Mouse (Mus musculus) liver, embryonic 12.5 days (tissue): ENCODE measurements around the gene Arhgap24. TPM values are rescaled to one million over a fixed set of nuclear protein-coding genes. Genes with fewer than 3 reads are reported as not detected.

ENCODE experiments used
- ATAC-seq: fragments of 200-750 bp; cut with Nextera tagmentation; 2 replicates; pipeline ENCODE4 v1.8.0; 2017; ENCODE audit warnings: moderate number of reproducible peaks, mild to moderate bottlenecking, moderate library complexity
- H3K27ac ChIP-seq: fragments of 300-500 bp; sonication (generic); 2 replicates; pipeline ENCODE4 v1.5.1; 2016; ENCODE audit warnings: mild to moderate bottlenecking
- H3K27me3 ChIP-seq: fragments of 300-500 bp; sonication (generic); replicated peaks from 2 replicates; pipeline ENCODE4 v1.6.1; 2016; ENCODE audit warnings: mild to moderate bottlenecking, moderate library complexity
- H3K36me3 ChIP-seq: fragments of 300-500 bp; sonication (generic); 2 replicates; pipeline ENCODE4 v1.6.1; 2016; ENCODE audit warnings: mild to moderate bottlenecking, moderate library complexity
- H3K4me1 ChIP-seq: fragments of 300-500 bp; sonication (generic); 2 replicates; pipeline ENCODE4 v1.6.1; 2016
- H3K4me2 ChIP-seq: fragments of 300-500 bp; sonication (generic); 2 replicates; pipeline ENCODE4 v1.6.1; 2016; ENCODE audit warnings: mild to moderate bottlenecking, moderate library complexity
- H3K4me3 ChIP-seq: fragments of 300-500 bp; sonication (generic); 2 replicates; pipeline ENCODE4 v1.5.1; 2016; ENCODE audit warnings: mild to moderate bottlenecking, moderate library complexity
- H3K9ac ChIP-seq: fragments of 300-500 bp; sonication (generic); 2 replicates; pipeline ENCODE4 v1.6.1; 2016; ENCODE audit warnings: mild to moderate bottlenecking, moderate library complexity
- H3K9me3 ChIP-seq: fragments of 300-500 bp; sonication (generic); replicated peaks from 2 replicates; pipeline ENCODE4 v1.6.1; 2016; ENCODE audit warnings: mild to moderate bottlenecking, moderate library complexity
- WGBS: fragments of 180-500 bp; shearing (Covaris S2); methylation state at CpG from one replicate; pipeline ENCODE4 v1.1.7; 2016; ENCODE audit not compliant: insufficient replicate concordance; 5-methylcytosine and 5-hydroxymethylcytosine counted together
- polyA plus RNA-seq: library from polyadenylated mRNA; unstranded; fragments of >200 nt; fragmentation: Nextera tagmentation; extraction: Ambion mirVana; gene quantifications from 2 replicates; pipeline ENCODE4 v1.2.1, GENCODE M21; 2016

Gene Arhgap24
- polyA plus RNA-seq, 1 experiment from 2014 or later, result 3.4 TPM

- H3K36me3 ChIP-seq, result no peaks in the 10 kb centered on the region
- no peaks in the 10 kb centered on the region for H3K4me1 ChIP-seq
- H3K9ac ChIP-seq, result no peak overlapping the region
- no peak overlapping the region for H3K4me3 ChIP-seq
- 58% methylated on average over 4 of the region's 4 CpGs for WGBS
- H3K4me2 ChIP-seq, result no peak overlapping the region
- H3K27ac ChIP-seq, result no peak overlapping the region
- H3K9me3 ChIP-seq, result no peaks in the 10 kb centered on the region
- ATAC-seq, result no peak
- H3K27me3 ChIP-seq, result no peaks in the 10 kb centered on the region
Observed at GRCm38 (mm10) chr5:102791273-102791672, 310.1 kb downstream of the Arhgap24 start.

DNA sequence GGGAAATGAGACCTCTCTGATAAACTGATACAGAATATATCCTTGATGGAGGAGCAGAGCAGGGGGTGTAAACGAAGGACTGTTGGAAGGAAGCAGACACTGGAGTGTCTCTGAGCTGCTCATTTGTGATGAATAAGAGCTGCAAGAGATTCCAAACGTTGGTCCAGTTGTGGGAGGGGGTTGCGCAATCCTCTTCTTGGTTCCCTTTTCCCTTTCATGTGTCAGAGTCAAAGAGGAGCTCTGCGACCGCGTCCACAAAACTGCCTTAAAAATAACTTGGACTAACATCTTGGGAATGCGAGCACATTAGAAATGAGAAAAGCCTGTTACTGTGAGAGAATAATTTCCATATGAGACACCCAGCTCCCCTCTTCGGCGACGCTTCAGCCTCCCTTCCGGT lies 312.3 kb downstream of the Arhgap24 start:
- H3K4me2 ChIP-seq, result no peak overlapping the region
- H3K4me1 ChIP-seq, result no peaks in the 10 kb centered on the region
- no peak for ATAC-seq
- no peaks in the 10 kb centered on the region for H3K9me3 ChIP-seq
- 70% methylated on average over 11 of the region's 11 CpGs for WGBS
- no peak overlapping the region for H3K4me3 ChIP-seq
- no peaks in the 10 kb centered on the region for H3K36me3 ChIP-seq
- no peaks in the 10 kb centered on the region for H3K27me3 ChIP-seq
- H3K27ac ChIP-seq, result no peak overlapping the region
- no peak overlapping the region for H3K9ac ChIP-seq

GRCm38 (mm10) chr5:102801469-102801868 lies 320.3 kb downstream of the Arhgap24 start:
- Histone ChIP-seq H3K4me1 (no peaks in the 10 kb centered on the region), H3K27me3 (no peaks in the 10 kb centered on the region), H3K9ac (no peak overlapping the region), H3K27ac (no peak overlapping the region), H3K4me2 (no peak overlapping the region), H3K9me3 (no peaks in the 10 kb centered on the region), H3K4me3 (no peak overlapping the region), H3K36me3 (no peaks in the 10 kb centered on the region)
- 64% methylated on average over 3 of the region's 3 CpGs for WGBS
- ATAC-seq, result no peak

- no peaks in the 10 kb centered on the region for H3K36me3 ChIP-seq
- H3K27ac ChIP-seq, result no peak overlapping the region
- H3K9me3 ChIP-seq, result no peaks in the 10 kb centered on the region
- ATAC-seq, result no peak
- WGBS, result 75% methylated on average over 6 of the region's 6 CpGs
- H3K9ac ChIP-seq, result no peak overlapping the region
- no peak overlapping the region for H3K4me2 ChIP-seq
- no peak overlapping the region for H3K4me3 ChIP-seq
- H3K4me1 ChIP-seq, result no peaks in the 10 kb centered on the region
- H3K27me3 ChIP-seq, result no peaks in the 10 kb centered on the region
Observed at GRCm38 (mm10) chr5:102802833-102803232, 321.6 kb downstream of the Arhgap24 start.

DNA sequence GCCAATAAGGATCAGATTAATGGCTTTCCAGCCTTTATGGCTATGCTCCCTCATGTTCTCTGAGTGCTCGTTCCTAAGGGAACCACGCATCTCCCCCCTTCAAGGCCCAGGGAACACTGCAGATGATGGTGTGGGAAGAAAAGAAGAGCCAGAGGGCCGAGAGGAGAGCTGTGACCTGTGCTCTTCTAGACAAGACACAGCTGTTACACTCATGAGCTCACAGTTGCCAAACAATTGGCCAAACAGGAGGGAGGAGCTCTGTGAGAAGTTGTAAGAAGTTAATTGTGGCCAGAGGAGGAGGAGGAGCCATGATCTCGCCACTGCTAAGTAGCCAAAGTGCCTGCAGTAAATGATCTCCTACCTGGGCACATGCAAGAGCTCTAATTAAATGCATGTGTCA lies 322.5 kb downstream of the Arhgap24 start:
- ATAC-seq, result no peak
- Histone ChIP-seq H3K4me1 (no peaks in the 10 kb centered on the region), H3K4me2 (no peak overlapping the region), H3K36me3 (no peaks in the 10 kb centered on the region), H3K27me3 (no peaks in the 10 kb centered on the region), H3K27ac (no peak overlapping the region), H3K4me3 (no peak overlapping the region), H3K9me3 (no peaks in the 10 kb centered on the region), H3K9ac (no peak overlapping the region)
- WGBS, result 54% methylated on average over 4 of the region's 4 CpGs

GRCm38 (mm10) chr5:102807518-102807917 lies 326.3 kb downstream of the Arhgap24 start:
- no peak overlapping the region for H3K27ac ChIP-seq
- H3K27me3 ChIP-seq, result no peaks in the 10 kb centered on the region
- no peak overlapping the region for H3K9ac ChIP-seq
- no peaks in the 10 kb centered on the region for H3K9me3 ChIP-seq
- no peak overlapping the region for H3K4me2 ChIP-seq
- H3K4me1 ChIP-seq, result no peaks in the 10 kb centered on the region
- ATAC-seq, result no peak
- H3K36me3 ChIP-seq, result no peaks in the 10 kb centered on the region
- H3K4me3 ChIP-seq, result no peak overlapping the region

DNA sequence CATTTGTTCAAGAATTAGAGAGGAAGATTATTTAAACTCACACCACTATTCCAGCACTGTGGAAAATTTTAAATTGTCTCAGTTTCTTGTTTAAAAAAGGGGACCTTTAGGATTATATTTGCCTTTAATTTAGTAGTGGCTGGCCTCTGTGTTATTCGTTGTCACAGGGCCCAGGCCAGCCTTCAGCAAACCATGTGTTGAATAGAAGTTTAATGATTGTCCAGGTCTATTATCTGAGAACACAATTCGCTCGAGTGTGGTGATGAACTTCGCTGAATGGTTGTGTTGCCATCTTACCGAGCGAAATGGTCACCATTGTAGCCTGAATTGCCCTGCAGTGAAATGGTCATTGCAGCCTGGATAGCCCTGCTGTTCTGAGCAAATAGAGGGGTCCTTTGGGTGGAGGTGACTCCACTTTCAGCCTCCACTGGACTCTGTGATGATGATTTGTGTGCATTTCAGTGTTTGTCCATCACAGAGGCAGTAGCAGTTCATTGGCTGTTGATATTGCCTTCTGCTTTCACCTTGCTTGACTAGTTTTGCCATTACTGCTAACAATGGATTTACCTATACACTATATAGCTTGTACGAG lies 329.3 kb downstream of the Arhgap24 start:
- 66% methylated on average over 7 of the region's 7 CpGs for WGBS
- ATAC-seq, result no peak
- Histone ChIP-seq H3K9ac (no peak overlapping the region), H3K27ac (no peak overlapping the region), H3K4me1 (no peaks in the 10 kb centered on the region), H3K36me3 (no peaks in the 10 kb centered on the region), H3K27me3 (no peaks in the 10 kb centered on the region), H3K4me2 (no peak overlapping the region), H3K4me3 (no peak overlapping the region), H3K9me3 (no peaks in the 10 kb centered on the region)

GRCm38 (mm10) chr5:102813271-102813670 lies 332.1 kb downstream of the Arhgap24 start:
- Histone ChIP-seq H3K4me1 (no peaks in the 10 kb centered on the region), H3K4me2 (no peak overlapping the region), H3K27me3 (no peaks in the 10 kb centered on the region), H3K27ac (no peak overlapping the region), H3K9me3 (no peaks in the 10 kb centered on the region), H3K9ac (no peak overlapping the region), H3K4me3 (no peak overlapping the region), H3K36me3 (no peaks in the 10 kb centered on the region)
- ATAC-seq, result no peak
- WGBS, result 69% methylated on average over 3 of the region's 3 CpGs

DNA sequence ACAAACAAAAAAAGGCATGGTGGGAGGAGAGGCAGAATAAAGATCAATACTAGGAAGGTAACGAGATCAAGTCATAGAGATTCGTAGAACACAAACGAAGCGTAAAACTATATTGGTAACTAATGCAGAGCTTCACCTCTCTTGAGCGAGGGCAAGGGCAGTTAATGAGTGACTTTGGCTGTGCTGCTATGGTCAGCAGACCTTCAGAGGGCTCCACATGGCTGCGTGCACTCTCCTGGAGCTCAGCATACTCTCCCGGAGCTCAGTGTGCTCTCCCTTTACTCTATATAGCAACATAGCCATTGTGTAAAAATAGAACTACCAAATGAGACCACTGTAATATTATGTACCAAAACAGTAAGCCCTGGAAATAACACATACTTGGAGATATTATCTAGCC lies 336.4 kb downstream of the Arhgap24 start:
- Histone ChIP-seq H3K4me1 (no peaks in the 10 kb centered on the region), H3K27me3 (no peaks in the 10 kb centered on the region), H3K36me3 (no peaks in the 10 kb centered on the region), H3K9ac (no peak overlapping the region), H3K4me2 (no peak overlapping the region), H3K27ac (no peak overlapping the region), H3K4me3 (no peak overlapping the region), H3K9me3 (no peaks in the 10 kb centered on the region)
- WGBS, result 60% methylated on average over 7 of the region's 7 CpGs
- ATAC-seq, result peak; percentile 64; the same call in 1 of the 2 replicates

- Histone ChIP-seq H3K4me2 (no peak overlapping the region), H3K9ac (no peak overlapping the region), H3K36me3 (no peaks in the 10 kb centered on the region), H3K27me3 (no peaks in the 10 kb centered on the region), H3K4me1 (no peaks in the 10 kb centered on the region), H3K27ac (no peak overlapping the region), H3K4me3 (no peak overlapping the region), H3K9me3 (no peaks in the 10 kb centered on the region)
- WGBS, result 72% methylated on average over 8 of the region's 8 CpGs
- ATAC-seq, result no peak
Observed at GRCm38 (mm10) chr5:102825538-102825937, 344.3 kb downstream of the Arhgap24 start.

GRCm38 (mm10) chr5:102839071-102839470 lies 357.9 kb downstream of the Arhgap24 start:
- H3K9ac ChIP-seq, result no peak overlapping the region
- H3K27ac ChIP-seq, result no peak overlapping the region
- H3K4me3 ChIP-seq, result no peak overlapping the region
- ATAC-seq, result no peak
- H3K4me2 ChIP-seq, result no peak overlapping the region
- no peaks in the 10 kb centered on the region for H3K36me3 ChIP-seq
- 49% methylated on average over 4 of the region's 4 CpGs for WGBS
- no peaks in the 10 kb centered on the region for H3K4me1 ChIP-seq
- no peaks in the 10 kb centered on the region for H3K27me3 ChIP-seq
- H3K9me3 ChIP-seq, result no peaks in the 10 kb centered on the region

- peak; percentile 75 for ATAC-seq
- Histone ChIP-seq H3K4me3 (no peak overlapping the region), H3K36me3 (no peaks in the 10 kb centered on the region), H3K9me3 (no peaks in the 10 kb centered on the region), H3K27me3 (no peaks in the 10 kb centered on the region), H3K27ac (no peak overlapping the region), H3K4me2 (no peak overlapping the region; the same call in 1 of the 2 replicates), H3K4me1 (no peaks in the 10 kb centered on the region), H3K9ac (no peak overlapping the region)
- 48% methylated on average over 5 of the region's 5 CpGs for WGBS
Observed at GRCm38 (mm10) chr5:102843934-102844709, 362.9 kb downstream of the Arhgap24 start.
